Mouse (Mus musculus): ENCODE measurements around the gene F7. TPM values are rescaled to one million over a fixed set of nuclear protein-coding genes. Genes with fewer than 3 reads are reported as not detected.

Gene F7
- polyA plus RNA-seq, 1 experiment = not detected

DNA sequence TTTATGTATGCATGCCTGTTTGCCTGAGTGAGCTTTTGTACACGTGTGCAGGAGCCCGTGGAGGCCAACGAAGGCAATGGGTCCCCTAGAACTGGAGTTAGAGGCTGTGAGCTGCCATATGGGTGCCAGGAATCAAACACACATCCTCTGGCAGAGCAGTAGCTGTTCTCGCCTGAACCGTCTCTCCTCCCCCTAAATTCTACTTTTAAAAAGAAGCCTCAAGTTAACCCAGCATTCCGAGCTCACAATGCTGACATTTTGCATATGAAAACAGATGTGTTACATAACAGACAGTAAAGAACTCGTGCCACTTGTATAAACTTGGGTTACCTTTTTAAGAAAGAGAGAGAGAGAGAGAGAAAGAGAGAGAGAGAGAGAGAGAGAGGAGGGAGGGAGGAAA is 51.7 kb downstream of the F7 start:
- Histone ChIP-seq H3K4me1 (ENCODE audit: control insufficient read depth, insufficient read depth, low read length) (no peaks in the 10 kb centered on the region), H3K4me3 (ENCODE audit: insufficient read depth, low read depth, low read length) (no peak overlapping the region), H3K27ac (ENCODE audit: insufficient read depth, low read depth, low read length) (no peak overlapping the region)
- TF ChIP-seq CTCF (IDR thresholded peaks at IDR 0.05; ENCODE audit: insufficient read depth, low read depth, low read length) (no peak), POLR2A (IDR thresholded peaks at IDR 0.05; ENCODE audit: insufficient read depth, low read depth, low read length) (no peak)
- 80% methylated on average over 7 of the region's 7 CpGs for WGBS

Other genes starting within 250 kb of the F7 start
- 245 and 415 TPM in 2 replicates for gene Mcf2l, start 152.2 kb upstream of the F7 start, polyA plus RNA-seq (2012; ENCODE audit: insufficient read depth, insufficient read length, low replicate concordance, missing spikeins)
- not detected in 2 replicates for gene F10, start 11.3 kb downstream of the F7 start, polyA plus RNA-seq (2012; ENCODE audit: insufficient read depth, insufficient read length, low replicate concordance, missing spikeins)
- gene Proz, start 34.9 kb downstream of the F7 start, polyA plus RNA-seq (2012; ENCODE audit: insufficient read depth, insufficient read length, low replicate concordance, missing spikeins) = not detected in 2 replicates
- gene Pcid2, start 79.4 kb downstream of the F7 start, polyA plus RNA-seq (2012; ENCODE audit: insufficient read depth, insufficient read length, low replicate concordance, missing spikeins) = not detected in 2 replicates
- 235 TPM in 1 of 2 replicates, not detected in the other for gene Cul4a, start 79.6 kb downstream of the F7 start, polyA plus RNA-seq (2012; ENCODE audit: insufficient read depth, insufficient read length, low replicate concordance, missing spikeins)
- gene Lamp1, start 133.1 kb downstream of the F7 start, polyA plus RNA-seq (2012; ENCODE audit: insufficient read depth, insufficient read length, low replicate concordance, missing spikeins) = 207 TPM in 1 of 2 replicates, not detected in the other
- not detected in 2 replicates for gene Grtp1, start 174.6 kb downstream of the F7 start, polyA plus RNA-seq (2012; ENCODE audit: insufficient read depth, insufficient read length, low replicate concordance, missing spikeins)
- gene Adprhl1, start 228.1 kb downstream of the F7 start, polyA plus RNA-seq (2012; ENCODE audit: insufficient read depth, insufficient read length, low replicate concordance, missing spikeins) = not detected in 2 replicates

All from olfactory bulb, adult 2 months (tissue).